Mouse (Mus musculus) ES-E14 (cell line): ENCODE measurements at regions not wholly inside any gene's neighbourhood (a gene's known extent, or its start where the extent isn't known, plus 50 kb on each side); places are given as distances from the start of the nearest gene placed in this dataset.

Experiments used
- CHD2 ChIP-seq: IDR thresholded peaks from 2 replicates; pipeline ENCODE4 v1.6.1; 2014; ENCODE audit warnings: mild to moderate bottlenecking, low read depth, low read length, inconsistent platforms
- ZC3H11A ChIP-seq: IDR thresholded peaks from 2 replicates; pipeline ENCODE4 v1.6.1; 2012; ENCODE audit warnings: low read depth, mild to moderate bottlenecking, inconsistent platforms, low read length, borderline replicate concordance

DNA sequence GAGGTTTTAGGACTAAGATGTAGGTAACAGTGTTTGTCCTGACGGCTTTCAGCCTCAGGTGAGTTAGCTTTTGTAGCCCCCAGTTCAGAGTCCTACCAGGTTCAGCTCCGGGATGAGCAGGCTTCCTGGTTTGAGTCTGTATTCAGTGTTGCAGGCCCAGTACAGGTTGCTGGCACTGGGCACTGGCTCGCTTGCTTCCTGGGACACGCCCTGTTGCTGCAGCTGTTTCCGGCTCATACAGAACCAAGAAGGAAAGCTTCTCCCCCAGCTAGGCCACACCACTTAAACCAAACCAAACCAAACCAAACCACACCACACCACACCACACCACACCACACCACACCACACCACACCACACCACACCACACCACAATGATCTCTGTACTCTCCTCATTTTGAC is 93.6 kb downstream of the Otx2 start:
- TF ChIP-seq CHD2 (no peak), ZC3H11A (no peak)
